Mouse (Mus musculus) embryo, embryonic 10.5 days (tissue): ENCODE data around the gene Ldlr.

Experiments
- DNase-seq: peaks from one replicate; pipeline ENCODE4 v3.0.0-alpha.2; 2015; ENCODE audit warnings: low spot score

The Ldlr gene

GRCm38 (mm10) chr9:21725224-21726121, 2.2 kb downstream of the Ldlr start:
- DNase-seq, result no peak

- DNase-seq, result no peak
Observed at GRCm38 (mm10) chr9:21726218-21726975, 3.1 kb downstream of the Ldlr start.

GRCm38 (mm10) chr9:21728261-21728832, 5.1 kb downstream of the Ldlr start:
- no peak for DNase-seq

GRCm38 (mm10) chr9:21729264-21729663, 6.0 kb downstream of the Ldlr start:
- no peak for DNase-seq

GRCm38 (mm10) chr9:21732288-21732687, 9.0 kb downstream of the Ldlr start:
- DNase-seq, result no peak

- no peak for DNase-seq
Observed at GRCm38 (mm10) chr9:21733446-21733845, 10.2 kb downstream of the Ldlr start.

- no peak for DNase-seq
Observed at GRCm38 (mm10) chr9:21733989-21734388, 10.7 kb downstream of the Ldlr start.

- DNase-seq, result no peak
Observed at GRCm38 (mm10) chr9:21735126-21735525, 11.8 kb downstream of the Ldlr start.

- DNase-seq, result no peak
Observed at GRCm38 (mm10) chr9:21736580-21736979, 13.3 kb downstream of the Ldlr start.

- no peak for DNase-seq
Observed at GRCm38 (mm10) chr9:21737188-21737587, 13.9 kb downstream of the Ldlr start.

GRCm38 (mm10) chr9:21738776-21739175, 15.5 kb downstream of the Ldlr start:
- DNase-seq, result no peak

GRCm38 (mm10) chr9:21740427-21740826, 17.1 kb downstream of the Ldlr start:
- DNase-seq, result no peak

GRCm38 (mm10) chr9:21741514-21741913, 18.2 kb downstream of the Ldlr start:
- no peak for DNase-seq

GRCm38 (mm10) chr9:21747238-21747774, 24.0 kb downstream of the Ldlr start:
- DNase-seq, result no peak

GRCm38 (mm10) chr9:21748033-21748432, 24.8 kb downstream of the Ldlr start:
- DNase-seq, result no peak

- DNase-seq, result no peak
Observed at GRCm38 (mm10) chr9:21748491-21748890, 25.2 kb downstream of the Ldlr start.

GRCm38 (mm10) chr9:21749382-21750118, 26.3 kb downstream of the Ldlr start:
- DNase-seq, result no peak

- DNase-seq, result no peak
Observed at GRCm38 (mm10) chr9:21750370-21750769, 27.1 kb downstream of the Ldlr start.

- no peak for DNase-seq
Observed at GRCm38 (mm10) chr9:21751347-21751746, 28.1 kb downstream of the Ldlr start.

GRCm38 (mm10) chr9:21752252-21752792, 29.0 kb downstream of the Ldlr start:
- no peak for DNase-seq

- no peak for DNase-seq
Observed at GRCm38 (mm10) chr9:21754003-21754402, 30.7 kb downstream of the Ldlr start.
